Mouse (Mus musculus) heart, postnatal 25 days (tissue): Measurements from ENCODE around the gene Shisa8. TPM values are rescaled to one million over a fixed set of nuclear protein-coding genes. Genes with fewer than 3 reads are reported as not detected.

Experiments
- DNase-seq: peaks from one replicate; pipeline ENCODE4 v3.0.0; 2022; ENCODE audit warnings: low spot score
- intact Hi-C: fragments of 180-260 bp; cut with DNase I; formaldehyde crosslinking; loops from one replicate; pipeline ENCODE4 v1.15.1; 2025
- total RNA-seq, 2 experiments: library from RNA; stranded (reverse); gene quantifications; 2 replicates each; pipeline ENCODE4 v1.2.3; 2021

Gene Shisa8
- total RNA-seq, 2 experiments from 2014 or later = 0.13 to 0.20 TPM

DNA sequence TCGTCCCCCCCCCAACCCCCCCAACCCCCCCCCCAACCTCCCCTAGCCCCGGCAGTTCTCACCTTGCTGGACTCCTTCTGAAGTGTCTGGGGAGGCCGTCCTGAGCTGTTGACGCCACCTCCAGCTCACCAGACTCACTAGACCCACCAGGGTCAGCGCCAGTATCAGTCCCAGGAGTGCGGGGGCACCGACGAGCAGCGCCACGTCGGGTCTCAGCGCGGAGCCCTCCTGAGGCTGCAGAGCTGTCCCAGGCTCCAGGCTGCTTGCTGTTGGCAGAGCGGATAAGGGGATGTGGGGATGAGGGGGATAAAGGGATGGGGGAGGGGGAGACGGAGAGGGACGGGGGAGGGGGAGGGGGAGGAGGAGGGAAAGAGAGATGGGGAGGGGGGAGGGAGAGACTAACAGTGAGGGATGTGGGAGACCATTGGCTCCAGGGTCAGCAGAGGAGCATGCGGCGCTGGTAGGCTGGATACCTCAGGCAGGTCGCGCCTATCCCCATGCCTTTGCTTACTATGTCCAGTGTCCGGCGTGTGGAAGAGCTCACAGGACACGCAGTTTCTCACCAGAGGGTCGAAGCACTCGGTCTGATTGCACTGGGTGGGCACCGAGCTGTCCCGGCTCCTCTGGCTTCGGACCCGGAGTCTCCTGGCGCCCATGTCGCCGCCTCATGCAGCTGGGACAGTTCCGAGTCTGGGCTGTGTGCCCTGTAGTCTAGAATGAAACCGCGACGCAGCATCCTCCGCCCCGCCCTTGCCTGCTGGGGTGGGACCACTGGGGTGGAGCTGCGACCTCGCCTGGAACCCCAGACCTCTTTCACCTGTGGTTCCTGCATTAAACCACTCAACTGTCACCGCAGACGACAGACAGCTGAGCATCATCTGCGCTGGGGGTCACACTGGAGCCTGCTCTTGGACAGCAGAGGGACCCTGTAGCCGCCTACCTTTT is 11.3 kb upstream of the Shisa8 start, which contains the start of gene Tnfrsf13c:
Gene Tnfrsf13c, minus strand, starts transcription at position 713 of the 945 bp plus-strand sequence.
- no peak for DNase-seq
- intact Hi-C loops = no loop called here

DNA sequence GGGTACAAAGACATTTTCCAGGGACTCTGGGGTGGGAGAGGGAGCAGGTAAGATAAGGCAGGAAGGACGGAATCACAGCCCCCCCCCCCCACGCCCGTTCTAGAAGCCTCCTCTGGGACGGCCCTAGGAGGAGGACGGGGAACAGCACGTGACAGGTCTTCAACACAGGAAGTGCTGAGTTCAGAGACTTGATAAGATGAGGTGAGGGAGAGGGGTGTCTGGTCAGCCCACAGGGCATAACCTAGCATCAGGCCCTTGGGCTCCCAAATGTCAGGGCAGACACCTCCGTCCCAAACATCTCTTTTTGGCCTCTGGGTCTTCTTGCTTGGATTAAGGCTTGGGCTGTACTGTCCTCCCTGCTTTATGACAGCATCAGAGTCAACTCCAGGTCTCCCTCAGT is 10.6 kb upstream of the Shisa8 start:
- no peak for DNase-seq
- intact Hi-C loops = no loop called here

DNA sequence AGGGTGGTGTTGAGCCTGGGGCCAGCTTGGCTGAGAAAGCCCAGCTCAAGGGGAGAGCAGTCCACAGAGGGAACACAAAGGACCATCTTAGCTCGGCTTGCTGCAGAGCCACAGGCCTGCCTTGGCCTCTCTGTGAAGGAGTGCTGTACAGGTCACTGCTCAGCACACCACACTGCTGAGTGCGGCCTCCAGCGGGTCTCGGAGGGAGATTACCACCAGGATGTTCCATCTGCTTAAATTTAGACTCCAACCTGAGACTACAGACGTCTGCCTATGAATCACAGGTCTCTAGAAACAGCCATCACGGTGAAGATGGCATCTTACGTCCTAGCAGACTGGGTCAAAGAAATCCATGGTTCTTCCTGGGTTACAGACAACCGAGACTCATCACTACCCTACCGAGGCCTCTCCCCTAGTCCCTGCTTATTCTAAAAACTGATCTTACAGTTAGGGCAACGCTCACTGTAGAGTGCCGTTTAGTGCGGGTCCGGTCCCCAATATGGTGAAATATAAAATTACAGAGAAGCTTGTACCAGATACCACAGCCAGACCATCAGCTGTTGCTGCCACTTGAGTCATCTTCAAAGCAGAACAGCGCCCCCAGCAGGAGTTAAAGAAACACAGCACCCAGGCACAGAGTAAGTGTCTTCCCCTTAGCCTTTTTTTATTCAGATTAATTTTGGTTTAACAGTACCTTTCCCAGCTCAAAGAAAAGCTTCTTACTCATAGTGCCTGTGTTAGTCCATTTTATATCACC is 8.7 kb upstream of the Shisa8 start:
- intact Hi-C loops = no loop called here
- no peak for DNase-seq

DNA sequence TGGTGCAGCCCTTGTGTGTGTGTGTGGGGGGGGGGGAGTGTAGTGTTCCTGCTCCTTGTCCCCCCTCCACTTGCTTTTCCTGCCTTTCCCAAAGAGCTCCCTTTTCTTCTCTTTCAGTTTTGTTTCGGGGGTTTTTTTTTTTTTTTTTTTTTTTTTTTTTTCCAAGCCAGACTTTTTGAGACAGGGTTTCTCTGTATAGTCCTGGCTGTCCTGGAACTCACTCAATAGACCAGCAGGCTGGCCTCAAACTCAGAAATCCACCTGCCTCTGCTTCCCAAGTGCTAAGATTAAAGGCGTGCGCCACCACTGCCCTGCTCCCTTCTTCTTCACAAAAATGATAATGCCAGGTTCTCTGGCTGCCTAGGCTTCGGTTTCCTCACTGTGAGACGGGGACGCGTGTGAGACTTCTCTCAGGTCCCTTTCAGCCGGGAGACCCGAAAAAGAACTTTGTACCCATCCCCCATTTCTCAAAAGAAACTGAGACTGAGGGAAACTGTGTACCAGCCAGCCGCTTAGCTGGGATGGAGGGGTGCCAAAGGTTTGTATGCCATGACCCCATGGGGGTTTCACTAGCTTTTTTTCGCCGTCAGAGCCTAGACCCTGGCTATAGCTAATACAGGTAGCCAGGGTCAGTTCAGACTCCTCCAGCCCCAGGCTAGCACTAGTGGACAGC is 7.5 kb upstream of the Shisa8 start:
- intact Hi-C loops = no loop called here
- DNase-seq = no peak

DNA sequence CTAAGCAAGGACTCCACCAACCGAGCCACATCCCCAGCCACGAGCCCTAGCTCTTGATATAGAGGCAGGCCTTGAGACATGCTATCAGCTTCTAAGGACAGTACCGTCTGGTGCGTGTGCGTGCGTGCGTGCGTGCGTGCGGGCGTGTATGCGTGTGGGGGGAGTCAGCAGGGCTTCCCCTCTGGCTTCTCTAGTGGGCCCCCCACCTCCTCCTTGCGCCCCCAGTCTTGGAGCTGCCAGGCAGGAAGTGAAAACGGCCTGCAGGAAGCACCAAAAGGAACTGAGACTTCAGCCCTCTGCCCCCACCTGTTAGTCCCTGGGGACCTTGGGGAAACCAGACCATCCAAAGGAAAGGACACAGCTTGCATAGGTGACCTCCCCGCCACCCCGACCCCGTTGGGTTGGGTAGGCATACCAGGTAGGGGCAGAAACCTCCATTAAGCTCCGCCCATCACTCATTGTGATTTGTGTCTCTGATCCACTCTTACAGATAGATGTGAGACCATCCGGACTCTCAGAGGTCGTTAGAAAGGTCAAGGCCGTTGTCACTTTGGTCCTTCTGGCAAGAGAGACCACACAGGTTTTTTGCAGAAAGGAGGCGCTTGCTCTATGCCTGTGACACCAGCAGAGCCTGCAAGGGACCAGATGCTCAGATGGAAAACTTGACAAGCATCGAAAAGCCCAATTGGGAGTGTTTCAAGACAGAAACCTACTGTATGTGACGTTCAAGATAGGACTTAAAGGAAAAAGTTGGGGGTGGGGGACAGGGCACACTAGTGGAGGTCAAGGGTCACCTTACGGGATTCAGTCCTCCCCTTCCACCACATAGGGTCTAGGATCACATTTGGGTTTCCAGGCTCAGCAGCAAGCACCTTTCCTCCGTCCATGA is 6.4 kb upstream of the Shisa8 start:
- no peak for DNase-seq
- intact Hi-C loops = no loop called here

DNA sequence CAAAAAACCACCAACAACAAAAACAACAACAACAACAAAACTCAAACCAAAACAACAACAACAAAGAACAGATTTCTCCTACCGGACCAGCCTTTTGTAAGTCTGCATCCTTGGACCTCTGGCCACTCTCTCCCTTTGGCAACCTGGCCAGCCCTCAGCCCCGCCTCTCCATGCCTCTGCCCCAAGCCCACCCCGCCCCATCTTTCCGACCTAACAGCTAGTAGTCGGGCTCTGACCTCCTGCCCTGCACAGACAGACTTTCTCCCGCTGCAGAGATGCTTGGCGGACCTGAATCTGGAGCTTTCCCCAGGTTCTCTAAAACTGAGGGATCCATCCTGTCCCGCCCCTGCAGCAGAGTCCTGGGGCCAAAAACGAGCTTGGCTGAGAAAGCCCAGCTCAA is 5.4 kb upstream of the Shisa8 start:
- intact Hi-C loops = no loop called here
- DNase-seq = no peak

DNA sequence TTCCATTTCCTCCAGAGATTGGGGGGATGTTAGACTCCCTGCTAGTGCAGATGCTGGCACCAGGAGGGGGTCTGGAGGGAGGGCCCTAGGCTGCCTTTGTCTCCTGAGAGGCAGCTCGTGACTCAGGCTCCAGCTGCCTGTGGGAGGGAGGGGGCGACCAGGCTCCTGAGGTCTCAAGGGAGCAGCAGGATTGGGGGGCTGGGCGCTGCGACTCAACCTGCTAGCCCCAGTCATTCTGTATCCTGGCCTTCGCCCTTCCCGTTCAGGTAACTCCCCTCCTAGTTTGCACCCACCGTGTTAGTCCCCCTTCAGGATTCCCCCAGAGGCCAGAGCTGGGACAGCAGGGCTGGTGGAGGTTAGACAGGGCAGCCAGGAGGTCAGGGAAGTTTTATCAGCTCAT is 4.4 kb upstream of the Shisa8 start:
- intact Hi-C loops = no loop called here
- DNase-seq = no peak

DNA sequence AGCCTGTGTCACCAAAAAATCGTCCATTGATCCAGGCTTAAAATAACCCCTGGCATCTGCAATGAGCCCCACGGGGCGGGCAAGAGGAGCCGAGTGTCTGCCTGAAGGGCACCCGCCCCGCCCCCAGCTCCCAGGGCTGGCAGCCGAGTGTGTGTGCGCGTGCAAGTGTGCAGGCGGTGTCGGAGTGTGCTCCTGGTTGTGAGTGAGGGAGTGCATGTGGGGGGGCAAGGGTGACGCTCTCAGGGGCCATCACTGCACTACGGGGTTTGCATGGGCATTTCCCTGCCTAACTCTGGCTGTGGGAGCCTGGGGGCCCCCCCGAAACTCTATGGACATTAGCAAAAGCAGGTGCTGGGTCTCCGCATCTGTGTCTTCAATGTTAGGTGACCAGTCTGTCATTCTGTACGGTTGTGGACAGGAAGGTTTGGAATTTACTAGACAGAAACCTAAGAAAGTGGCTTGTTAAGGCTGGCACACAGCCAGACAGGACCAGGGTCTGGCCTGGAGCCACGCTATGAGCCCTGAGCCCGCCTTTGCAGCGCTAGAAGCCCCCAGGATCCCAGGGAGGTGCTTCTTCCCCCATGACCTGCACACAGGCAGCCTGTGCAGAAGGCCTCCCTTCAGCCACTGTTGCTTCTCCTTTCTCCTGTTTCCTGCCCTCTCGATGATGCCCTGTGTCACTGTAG is 3.7 kb upstream of the Shisa8 start:
- intact Hi-C loops = no loop called here
- DNase-seq = no peak

DNA sequence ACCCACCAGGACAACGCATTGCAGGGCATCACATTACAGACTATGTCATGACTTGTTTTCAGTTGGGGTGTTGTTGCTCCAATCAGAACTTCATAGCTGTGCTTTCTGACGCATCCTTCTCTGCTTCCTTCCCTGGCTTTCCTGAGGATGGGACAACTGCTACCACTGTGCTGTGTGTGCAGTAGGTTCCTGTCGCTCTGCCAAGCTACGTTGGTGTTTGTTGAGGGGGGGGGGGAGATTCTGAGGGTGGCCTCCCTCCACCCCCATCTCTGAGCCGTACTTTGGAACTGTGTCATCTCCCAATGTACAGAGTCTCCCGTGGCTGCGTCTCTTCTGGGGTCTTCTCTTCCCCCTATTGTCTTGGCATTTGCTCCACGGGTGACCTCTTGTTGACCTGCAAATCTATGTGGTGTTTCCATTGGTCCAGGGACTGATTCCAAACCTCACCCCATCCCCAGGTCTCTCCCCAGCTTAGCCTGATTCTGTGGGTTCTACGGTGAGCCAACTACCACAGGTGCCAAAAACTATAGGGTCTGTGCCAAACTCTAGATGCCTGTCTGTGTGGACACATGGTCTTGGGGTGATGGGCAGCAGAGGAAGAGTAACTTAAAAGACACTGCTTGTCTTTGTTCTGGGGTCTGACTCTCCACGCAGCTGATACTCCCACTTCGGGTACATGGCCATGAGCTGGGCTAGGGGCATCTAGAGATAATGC is 2.9 kb upstream of the Shisa8 start:
- DNase-seq = no peak
- intact Hi-C loops = no loop called here

DNA sequence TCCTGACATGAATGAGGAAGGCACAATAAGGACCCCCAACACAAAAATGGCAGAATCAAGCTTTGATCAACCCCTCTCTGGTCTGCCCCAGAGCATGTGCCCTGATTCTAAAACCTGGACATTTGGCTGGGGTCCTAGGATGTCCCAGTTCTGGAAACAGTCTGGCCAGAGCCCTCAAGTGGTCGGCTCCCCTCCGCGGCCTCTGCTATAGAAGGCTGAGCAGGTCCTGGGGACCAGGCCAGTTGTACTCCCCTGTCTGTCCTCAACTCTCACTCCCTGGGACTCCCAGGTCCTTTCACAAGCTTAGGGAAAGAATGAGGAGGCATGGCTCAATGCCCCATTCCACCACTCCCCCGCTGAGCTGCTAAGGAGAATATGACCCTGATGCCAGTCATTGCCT is 607 bp upstream of the Shisa8 start:
- no peak for DNase-seq
- intact Hi-C loops = no loop called here

DNA sequence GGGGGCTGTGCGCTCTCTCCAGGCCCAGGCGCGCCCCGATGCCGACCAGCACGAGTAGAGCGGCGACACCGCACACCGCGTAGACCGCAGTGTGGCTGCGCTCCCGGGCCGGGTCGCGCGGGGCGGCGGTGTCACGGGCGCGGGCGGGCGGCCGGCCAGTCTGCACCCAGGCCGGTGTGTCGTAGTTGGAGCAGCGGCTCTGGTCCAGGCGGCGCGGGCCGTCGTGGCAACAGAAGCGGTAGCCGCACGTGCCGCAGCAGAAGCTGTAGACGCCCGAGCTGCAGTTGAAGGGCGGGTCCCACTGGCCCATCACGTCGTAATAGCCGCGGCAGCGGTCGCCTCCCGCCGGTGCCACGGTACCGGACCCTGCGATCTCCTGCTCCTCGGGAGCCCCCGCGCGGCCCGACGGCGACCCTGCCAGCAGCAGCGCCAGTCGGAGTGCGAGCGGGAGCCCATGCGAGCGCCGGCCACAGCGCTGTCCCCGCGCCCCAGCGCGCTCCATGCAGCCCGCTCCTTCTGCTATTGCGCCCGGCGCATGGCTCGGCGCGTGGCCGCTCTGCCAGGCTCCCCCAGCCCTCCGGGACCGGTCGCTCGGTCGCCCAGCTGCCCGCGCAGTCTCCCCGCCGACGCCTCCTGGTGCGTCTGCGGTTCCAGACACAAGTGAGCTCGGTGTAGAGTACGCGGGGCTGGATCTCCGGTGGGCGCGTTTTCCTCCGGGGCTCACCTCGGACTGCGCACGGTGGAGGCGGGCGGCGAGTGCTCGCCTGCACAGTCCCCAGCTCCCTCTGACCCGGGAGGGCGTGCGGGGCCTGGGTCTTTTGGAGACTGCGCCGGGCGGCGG is 484 bp downstream of the Shisa8 start:
- intact Hi-C loops = no loop called here
- DNase-seq = no peak

DNA sequence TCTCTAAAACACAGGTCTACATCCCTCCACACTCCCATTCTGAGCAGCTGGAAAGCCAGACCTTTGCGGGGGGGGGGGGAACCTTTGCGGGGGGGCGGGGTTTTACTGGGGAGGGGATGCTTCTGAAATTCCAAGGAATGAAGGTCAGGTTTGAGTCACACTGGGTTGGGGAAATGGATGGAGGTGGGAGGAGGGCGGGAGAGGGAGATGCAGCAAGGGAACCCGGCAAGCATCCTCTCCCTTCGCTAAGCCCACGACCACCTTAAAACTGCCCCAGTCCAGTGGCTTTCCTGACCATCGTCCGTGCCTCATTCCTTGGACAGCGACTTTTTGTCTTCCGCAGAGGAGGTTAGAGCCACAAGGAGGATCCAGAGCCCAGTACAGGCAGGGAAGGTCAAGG is 1.3 kb downstream of the Shisa8 start:
- intact Hi-C loops = no loop called here
- no peak for DNase-seq

DNA sequence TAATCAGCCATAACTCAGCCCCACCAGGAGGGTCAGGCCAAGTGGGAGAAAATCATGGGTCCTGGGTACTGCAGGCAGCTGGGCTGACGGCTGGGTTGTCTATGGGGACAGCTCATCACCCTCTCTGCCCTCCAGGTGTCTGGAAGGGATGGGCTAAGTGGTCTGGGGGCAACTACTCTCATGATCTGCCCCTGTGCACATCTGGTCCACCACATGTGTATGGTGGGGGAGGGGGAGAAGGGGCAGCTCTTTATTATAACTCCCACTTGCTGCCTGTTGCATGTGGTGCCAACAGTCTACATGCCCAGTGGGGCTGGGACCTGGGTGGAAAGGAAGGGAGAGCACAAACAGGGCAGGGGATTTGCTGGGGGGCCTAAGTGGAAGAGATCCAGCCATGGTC is 1.8 kb downstream of the Shisa8 start:
- intact Hi-C loops = no loop called here
- no peak for DNase-seq

DNA sequence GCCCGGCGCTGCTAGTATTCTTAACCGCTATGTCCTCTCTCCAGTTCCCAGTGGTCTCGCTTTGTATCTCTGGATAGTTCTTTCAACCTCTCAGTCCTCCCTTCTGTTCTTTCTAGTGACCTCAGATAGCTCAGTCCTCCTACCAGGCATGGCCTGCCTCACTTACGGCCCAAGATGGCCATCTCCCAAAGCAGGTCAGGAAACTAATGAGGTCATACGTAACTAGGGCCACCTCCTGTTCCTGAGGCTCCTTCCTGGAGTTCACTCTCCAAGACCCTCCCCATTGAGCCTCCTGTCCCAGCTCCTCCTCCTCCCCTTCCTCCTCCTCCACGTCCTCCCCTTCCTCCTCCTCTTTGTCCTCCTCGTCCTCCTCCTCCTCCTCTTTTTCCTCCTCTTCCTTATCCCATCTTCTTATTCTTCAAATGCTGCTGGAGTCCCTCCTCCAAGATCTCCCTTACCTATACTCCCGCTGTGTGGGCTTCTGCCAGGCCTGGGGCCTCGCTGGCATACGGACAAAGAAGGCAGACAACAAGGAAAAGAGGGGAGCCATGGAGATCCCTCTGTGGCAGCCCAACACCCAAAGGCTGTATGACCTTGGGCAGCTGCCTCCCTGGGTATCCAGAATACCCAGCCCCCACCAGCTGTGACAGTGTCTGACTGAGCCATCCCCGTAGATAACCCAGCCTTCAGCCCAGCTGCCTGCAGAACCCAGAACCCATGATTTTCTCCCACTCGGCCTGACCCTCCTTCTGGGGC is 3.1 kb downstream of the Shisa8 start:
- intact Hi-C loops = no loop called here
- no peak for DNase-seq

DNA sequence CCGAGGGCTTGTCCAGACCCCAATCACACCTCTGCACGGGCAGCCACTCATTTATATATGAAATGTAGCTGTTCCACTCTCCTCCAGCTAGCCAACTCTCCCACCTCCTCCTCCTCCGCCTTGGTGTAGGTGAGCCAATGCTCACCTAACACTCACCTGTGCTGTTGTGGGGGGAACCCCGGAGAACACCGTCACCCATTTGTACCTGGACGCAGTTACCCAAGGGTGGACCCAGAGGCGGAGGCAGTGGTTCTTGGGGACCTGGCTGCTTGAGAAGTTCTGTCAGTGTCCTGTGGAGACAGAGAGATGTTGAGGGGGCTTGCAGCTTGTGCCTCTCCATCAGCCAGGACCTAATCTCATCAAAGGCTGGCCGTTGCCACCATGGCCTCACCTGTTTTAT is 4.3 kb downstream of the Shisa8 start:
- DNase-seq = no peak
- intact Hi-C loops = no loop called here

DNA sequence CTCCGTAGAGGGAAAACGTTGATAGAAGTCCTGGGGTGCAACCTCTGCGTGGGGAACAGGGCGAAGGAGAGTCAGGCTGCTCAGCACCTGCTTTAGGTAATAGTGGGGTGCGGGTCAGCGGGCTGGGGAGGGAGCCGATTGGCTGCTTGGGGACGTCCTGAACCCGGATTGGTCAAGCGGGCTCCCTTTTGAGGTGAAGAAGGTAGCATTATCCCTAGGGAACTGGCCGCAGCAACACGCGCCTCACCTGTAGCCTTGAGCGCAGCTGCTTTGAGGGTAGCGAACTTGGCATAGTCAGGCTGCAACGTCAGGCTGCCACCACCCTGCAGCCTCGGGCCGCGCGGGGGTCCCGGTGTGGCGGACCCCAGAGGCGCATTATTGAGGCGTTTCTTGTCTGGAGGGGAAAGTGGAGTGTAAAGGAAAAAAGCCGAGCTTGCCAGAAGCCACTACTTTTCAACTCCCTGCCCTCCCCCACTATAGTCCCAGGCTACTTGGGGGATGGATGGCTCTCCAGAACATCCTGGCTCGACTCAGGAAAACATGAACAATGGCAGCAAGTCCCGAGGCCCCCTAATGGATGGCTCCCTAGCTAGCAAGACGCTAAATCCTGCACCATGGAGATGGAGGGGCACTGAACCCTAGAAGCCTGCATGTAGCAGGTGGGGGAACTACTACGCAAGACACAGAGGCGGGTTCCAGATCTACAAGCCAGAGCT is 5.0 kb downstream of the Shisa8 start:
- DNase-seq = no peak
- intact Hi-C loops = no loop called here
